Mouse (Mus musculus) splenic B cell, adult 2 months (primary cell): ENCODE measurements around the gene G6pc.

Experiments
- DNase-seq: peaks from one replicate; pipeline ENCODE4 v3.0.0-alpha.2; 2011; ENCODE audit warnings: low read depth, low spot score
- H3K27me3 ChIP-seq: 2 replicates; pipeline ENCODE4 v1.6.1; 2012; ENCODE audit warnings: mild to moderate bottlenecking, low read length, moderate library complexity, mixed read lengths; ENCODE audit not compliant: control insufficient read depth, poor library complexity, insufficient read depth, severe bottlenecking
- H3K36me3 ChIP-seq: 2 replicates; pipeline ENCODE4 v1.6.1; 2012; ENCODE audit warnings: mild to moderate bottlenecking, low read length, moderate library complexity, mixed read lengths; ENCODE audit not compliant: control insufficient read depth, poor library complexity, insufficient read depth, severe bottlenecking

The G6pc gene

GRCm38 (mm10) chr11:101347083-101347775 is 20.1 kb upstream of the G6pc start:
- no peak for DNase-seq
- H3K36me3 ChIP-seq = no peaks in the 10 kb centered on the region
- no peaks in the 10 kb centered on the region; the same call in 1 of the 2 replicates for H3K27me3 ChIP-seq

GRCm38 (mm10) chr11:101348774-101349173 is 18.6 kb upstream of the G6pc start:
- no peak for DNase-seq
- Histone ChIP-seq H3K27me3 (no peaks in the 10 kb centered on the region; the same call in 1 of the 2 replicates), H3K36me3 (no peaks in the 10 kb centered on the region)

GRCm38 (mm10) chr11:101349216-101349615 is 18.1 kb upstream of the G6pc start:
- Histone ChIP-seq H3K27me3 (no peaks in the 10 kb centered on the region; the same call in 1 of the 2 replicates), H3K36me3 (no peaks in the 10 kb centered on the region)
- DNase-seq = no peak

- no peak for DNase-seq
- H3K27me3 ChIP-seq = no peaks in the 10 kb centered on the region; the same call in 1 of the 2 replicates
- H3K36me3 ChIP-seq = no peaks in the 10 kb centered on the region
Observed at GRCm38 (mm10) chr11:101351100-101351720, 16.2 kb upstream of the G6pc start.

- no peaks in the 10 kb centered on the region for H3K36me3 ChIP-seq
- no peaks in the 10 kb centered on the region; the same call in 1 of the 2 replicates for H3K27me3 ChIP-seq
- DNase-seq = no peak
Observed at GRCm38 (mm10) chr11:101351721-101352111, 15.6 kb upstream of the G6pc start.

GRCm38 (mm10) chr11:101353436-101353835 is 13.9 kb upstream of the G6pc start:
- Histone ChIP-seq H3K27me3 (no peaks in the 10 kb centered on the region; the same call in 1 of the 2 replicates), H3K36me3 (no peaks in the 10 kb centered on the region)
- no peak for DNase-seq

- peak; percentile 6 for DNase-seq
- Histone ChIP-seq H3K27me3 (no peaks in the 10 kb centered on the region), H3K36me3 (no peaks in the 10 kb centered on the region)
Observed at GRCm38 (mm10) chr11:101354438-101355010, 12.8 kb upstream of the G6pc start.

GRCm38 (mm10) chr11:101355916-101356315 is 11.4 kb upstream of the G6pc start:
- Histone ChIP-seq H3K36me3 (no peaks in the 10 kb centered on the region), H3K27me3 (no peaks in the 10 kb centered on the region)
- DNase-seq = no peak

GRCm38 (mm10) chr11:101357505-101358182 is 9.7 kb upstream of the G6pc start:
- no peak for DNase-seq
- H3K36me3 ChIP-seq = no peaks in the 10 kb centered on the region
- no peaks in the 10 kb centered on the region for H3K27me3 ChIP-seq

GRCm38 (mm10) chr11:101359776-101360175 is 7.6 kb upstream of the G6pc start:
- DNase-seq = no peak
- no peaks in the 10 kb centered on the region for H3K36me3 ChIP-seq
- H3K27me3 ChIP-seq = no peaks in the 10 kb centered on the region

- DNase-seq = no peak
- no peaks in the 10 kb centered on the region for H3K27me3 ChIP-seq
Observed at GRCm38 (mm10) chr11:101360651-101361113, 6.7 kb upstream of the G6pc start.

GRCm38 (mm10) chr11:101364531-101364931 is 2.8 kb upstream of the G6pc start:
- DNase-seq = no peak
- H3K27me3 ChIP-seq = no peaks in the 10 kb centered on the region
- no peaks in the 10 kb centered on the region for H3K36me3 ChIP-seq

More at GRCm38 (mm10) chr11:101360651-101361113, 6.7 kb upstream of the G6pc start:
- no peaks in the 10 kb centered on the region for H3K36me3 ChIP-seq

GRCm38 (mm10) chr11:101370141-101370540 is 2.8 kb downstream of the G6pc start:
- DNase-seq = no peak
- H3K27me3 ChIP-seq = no peaks in the 10 kb centered on the region
- H3K36me3 ChIP-seq = no peaks in the 10 kb centered on the region

GRCm38 (mm10) chr11:101374421-101374938 is 7.1 kb downstream of the G6pc start:
- no peak for DNase-seq
- no peaks in the 10 kb centered on the region for H3K27me3 ChIP-seq
- H3K36me3 ChIP-seq = no peaks in the 10 kb centered on the region
